Mouse (Mus musculus): ENCODE measurements around the gene Sytl1. TPM values are rescaled to one million over a fixed set of nuclear protein-coding genes. Genes with fewer than 3 reads are reported as not detected.

Sytl1 gene
- total RNA-seq, 2 experiments from 2014 or later = 1.4 to 1.5 TPM

DNA sequence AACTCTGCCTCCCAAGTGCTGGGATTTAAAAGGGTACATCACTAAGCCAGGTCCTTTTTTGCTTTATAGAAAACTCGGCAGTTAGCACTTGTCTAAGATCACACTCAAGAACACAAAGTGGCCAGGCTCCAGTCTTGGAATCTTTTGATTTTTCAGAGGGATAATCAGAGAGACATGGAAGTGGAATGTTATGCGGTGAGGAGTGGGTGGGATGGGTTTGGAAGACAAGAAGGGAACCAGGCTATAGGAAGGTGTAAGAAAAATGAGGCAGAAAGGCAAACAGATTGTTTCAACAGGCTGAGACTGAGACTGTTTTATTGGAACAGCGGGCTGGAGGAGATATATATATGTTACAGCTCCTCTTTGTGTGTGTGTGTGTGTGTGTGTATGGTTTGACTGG lies 15.6 kb upstream of the Sytl1 start:
- no peak for DNase-seq

DNA sequence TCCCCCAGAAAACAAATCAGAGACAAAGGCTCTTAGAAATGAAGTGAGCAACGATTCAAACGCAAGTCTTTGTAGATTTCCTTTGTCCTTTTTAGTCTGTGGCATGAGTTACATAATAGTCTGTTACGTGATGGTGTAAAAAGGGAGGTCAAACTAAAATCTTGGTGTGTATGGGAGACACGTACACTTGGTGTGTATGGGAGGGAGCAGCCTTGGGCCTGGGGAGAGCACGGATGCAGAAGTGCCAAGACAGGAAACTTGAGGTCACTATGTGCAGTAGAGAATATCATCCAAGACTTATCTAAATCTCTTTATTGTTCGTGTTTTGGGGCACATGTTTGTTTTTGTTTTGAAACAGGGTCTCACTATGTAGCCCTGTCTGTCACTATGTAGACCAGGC lies 15.2 kb upstream of the Sytl1 start:
- no peak for DNase-seq

DNA sequence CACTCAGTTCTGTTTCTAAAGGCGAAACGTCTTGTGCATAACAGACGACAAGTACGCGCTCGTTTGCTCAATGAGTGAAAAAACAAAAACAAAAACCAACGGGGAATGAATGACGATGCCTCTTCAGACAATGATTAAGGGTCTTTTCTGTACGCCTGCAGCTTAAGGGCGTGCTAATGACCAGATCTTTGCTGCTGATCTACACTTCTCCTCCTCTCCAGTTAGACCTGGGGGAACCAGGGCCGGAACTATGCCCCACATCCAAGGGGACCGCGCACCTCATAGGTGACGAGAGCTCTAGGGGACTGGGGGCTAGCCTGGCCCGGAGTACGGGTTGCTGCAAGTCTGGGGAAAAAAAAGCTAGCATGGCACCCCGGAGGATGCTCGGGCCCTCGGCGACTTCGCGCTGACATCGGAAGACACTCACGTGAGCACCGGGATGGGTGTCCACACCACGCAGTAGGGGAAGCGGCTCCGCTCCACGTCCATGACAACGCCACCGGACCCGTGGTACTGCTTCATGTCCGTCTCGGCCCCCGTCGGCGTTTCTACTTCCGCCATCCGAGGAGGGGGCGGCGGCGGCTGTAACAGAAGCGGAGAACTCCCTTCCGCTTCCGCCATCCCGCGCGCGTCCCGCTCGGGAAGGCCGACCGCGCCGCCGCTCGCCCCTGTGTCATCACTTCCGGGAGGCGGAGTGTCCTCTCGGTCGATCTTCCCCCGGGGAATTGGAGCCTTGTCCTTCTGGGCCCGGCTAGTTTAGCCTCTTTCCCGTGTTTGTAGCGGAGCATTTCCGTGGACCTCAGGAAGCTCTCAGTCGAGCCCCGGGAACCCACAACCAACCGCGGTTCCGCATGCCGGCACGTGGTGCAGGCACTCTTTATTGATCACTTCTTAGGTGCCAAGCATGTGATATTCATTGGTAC lies 14.5 kb upstream of the Sytl1 start, which contains the start of gene Tmem222:
Gene Tmem222 (minus strand): TSS at position 689 of the 923 bp plus-strand sequence.
- DNase-seq = peak; percentile 96

DNA sequence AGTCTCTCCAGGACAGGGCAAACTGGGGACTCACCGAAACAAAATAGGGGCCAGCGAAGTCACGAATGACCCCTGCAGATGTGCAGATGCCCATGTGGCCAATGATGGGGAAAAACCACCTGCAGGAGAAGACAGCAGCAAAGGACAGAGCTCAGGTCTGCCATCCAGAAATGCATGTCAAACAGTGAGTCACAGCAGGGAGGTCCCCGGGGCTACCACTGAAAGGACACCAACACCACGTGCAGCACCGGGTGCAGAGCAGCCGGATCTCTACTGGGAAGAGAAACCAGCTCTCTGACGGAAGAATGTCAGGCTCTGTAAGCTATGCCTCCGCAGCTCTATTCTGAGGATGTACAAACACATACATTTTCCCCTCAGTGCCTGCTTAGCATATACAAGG lies 8.0 kb upstream of the Sytl1 start:
- peak; percentile 62 to 67 for DNase-seq

DNA sequence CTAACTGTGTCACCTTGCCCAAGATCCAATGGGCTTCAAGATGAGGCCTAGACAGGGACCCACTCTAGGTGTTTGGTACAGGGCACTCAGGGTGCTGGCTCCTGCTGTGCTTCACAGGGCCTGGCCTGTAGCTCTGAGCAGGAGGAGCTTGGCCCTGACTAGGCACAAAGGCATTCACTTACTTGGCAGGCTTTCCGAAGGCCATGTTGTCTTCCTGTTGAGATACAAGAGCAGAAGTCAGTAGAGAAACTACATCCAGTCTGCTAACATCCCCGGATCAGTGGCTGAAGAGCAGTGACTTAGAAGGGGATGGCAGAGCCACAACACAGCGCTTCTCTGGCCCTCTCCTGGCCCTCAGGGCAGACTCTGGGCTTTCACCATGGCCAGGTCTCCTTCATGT lies 6.7 kb upstream of the Sytl1 start:
- DNase-seq = peak; percentile 83 to 84

DNA sequence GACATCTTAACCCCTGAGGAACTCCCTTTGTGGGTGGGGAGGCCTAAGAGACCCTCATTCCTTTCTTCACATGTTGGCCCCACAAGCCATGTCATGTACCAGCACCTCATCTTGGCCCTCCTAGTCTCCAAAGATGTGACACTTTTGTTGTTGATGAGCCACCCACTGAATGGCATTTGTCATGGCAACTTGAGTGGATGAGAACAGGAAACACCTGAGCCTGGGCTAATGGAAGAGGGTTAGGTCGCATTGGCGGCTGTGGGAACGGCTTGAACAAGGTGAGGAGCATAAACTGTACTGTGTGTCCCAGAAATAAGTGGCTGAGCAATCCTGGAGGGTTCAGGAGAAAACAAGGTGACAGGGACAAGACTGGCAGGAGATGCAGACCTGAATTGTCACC lies 6.0 kb upstream of the Sytl1 start:
- DNase-seq = no peak

DNA sequence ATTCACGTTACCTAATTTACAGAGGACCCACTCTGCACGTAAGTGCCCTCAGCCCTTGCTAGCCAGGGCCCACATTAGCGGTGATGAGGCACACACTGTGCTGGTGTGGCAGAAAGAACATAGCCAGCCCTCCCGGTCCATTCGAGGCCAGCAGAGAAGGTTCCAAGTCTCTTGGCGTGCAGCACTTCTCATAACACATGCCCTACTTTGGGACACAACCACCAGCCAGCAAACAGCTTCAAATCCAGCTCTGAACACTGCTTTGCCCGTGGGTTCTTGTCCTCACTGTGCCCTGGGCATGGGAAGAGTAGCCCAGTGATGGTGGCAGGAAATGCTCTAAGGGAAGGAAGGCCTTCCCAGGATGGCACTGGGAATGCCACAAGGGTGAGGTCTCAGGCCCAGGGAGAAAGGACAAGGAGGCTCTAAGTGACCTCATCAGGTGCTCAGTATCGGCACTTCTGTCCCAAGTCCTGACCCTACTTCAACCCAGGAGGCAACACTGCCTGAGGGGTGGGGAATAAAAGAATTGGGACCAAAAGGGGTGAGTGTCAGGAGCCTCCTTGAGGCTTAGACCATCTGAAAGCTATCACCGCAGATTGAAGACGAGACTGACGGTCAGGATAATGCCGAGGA lies 3.5 kb upstream of the Sytl1 start:
- peak in 1 of 2 experiments; percentile 13 for DNase-seq

DNA sequence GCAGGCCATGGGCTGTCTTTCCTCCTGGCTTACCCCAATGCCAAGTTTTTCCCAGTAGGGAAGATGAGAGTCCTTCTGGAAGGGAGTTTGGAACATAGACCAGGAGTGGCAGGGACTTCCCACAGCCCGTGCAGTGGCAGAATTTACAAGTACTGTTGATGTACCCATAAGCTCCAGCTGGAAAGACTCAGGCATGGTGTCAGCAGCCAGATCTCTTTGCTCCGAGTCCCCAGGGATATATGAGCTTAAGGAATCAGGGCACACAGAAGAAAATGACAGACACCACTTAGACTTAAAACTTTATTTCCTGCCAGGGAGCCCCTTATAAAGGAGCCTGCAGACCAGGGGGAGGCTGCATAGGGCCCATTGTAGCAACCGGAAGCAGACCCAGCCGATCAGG lies 2.8 kb upstream of the Sytl1 start:
- DNase-seq = no peak

DNA sequence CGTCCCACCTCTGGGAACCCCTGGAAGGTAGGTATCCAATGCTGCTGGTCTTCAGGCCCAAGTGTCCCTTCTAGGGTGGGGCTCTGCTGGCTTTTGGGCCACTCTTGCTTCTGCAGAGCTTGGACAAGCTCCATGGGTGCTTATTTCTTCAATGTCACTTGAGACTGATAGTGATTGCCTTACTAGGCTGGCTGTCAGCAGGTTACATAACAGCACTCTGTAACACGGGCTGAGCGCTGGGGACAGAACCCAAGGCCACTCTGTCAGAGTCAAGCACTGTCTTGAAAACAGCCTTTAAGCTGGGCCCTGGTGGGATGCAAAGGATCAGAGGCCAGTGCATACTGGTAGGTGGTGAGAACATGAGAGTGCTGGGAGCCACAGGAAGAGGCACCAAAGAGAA lies 2.4 kb upstream of the Sytl1 start:
- peak; percentile 65 to 71 for DNase-seq

DNA sequence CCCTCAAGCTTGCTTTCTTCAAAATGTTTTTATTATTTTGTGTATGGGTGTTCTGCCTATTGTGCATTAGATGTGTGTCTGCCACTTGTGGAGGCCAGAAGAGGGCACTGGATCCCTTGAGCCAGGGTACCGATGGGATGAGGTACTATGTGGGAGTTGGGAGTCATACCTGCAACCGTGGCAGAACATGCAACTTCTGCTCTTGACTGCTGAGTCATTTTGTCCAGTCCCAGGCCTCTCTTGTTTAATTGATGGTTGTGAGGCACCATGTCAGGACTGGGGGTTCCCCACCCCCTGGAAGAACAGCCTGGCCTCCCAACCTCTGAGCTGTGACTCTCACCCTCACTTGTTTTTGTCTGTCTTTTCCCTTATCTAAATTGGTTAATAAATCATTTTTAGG lies 1.6 kb upstream of the Sytl1 start:
- peak in 1 of 2 experiments; percentile 35 for DNase-seq

DNA sequence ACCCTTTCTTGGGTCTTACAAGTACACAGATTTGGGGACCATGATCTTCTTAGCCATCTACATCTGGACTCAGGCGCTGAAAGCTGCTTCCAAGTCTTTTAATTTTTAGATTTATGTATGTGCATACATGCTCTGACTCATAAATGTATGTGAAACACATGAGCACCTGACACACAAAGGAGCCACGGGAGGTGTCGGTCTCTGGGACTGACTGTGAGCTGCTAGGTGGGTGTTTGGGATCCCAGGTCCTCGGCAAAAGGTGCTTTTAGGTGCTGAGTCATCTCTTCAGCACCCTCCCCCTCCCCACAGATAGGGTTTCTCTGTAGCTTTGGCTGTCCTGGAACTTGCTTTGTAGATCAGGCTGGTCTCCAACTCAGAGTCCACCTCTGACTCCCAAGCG lies 843 bp upstream of the Sytl1 start:
- no peak for DNase-seq

DNA sequence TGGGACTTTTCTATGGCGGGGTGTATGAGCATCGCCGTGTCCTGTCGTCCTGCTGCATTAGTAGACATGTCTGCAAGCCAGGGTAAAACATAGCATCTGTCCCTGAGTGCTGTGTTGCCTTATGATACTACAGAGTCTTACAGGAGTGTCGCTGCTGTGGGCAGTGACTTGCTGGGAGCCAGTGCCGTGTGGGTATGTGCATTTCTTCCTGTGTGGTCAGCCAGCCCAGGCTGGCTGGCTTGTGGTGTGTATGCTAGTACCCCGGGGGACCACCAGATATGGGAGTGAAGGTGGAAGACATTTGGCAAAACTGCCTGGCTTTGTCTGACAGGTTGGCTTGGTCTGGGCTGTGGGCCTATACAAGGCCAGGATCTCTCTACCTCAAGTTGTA lies 543 bp downstream of the Sytl1 start:
- DNase-seq = no peak

DNA sequence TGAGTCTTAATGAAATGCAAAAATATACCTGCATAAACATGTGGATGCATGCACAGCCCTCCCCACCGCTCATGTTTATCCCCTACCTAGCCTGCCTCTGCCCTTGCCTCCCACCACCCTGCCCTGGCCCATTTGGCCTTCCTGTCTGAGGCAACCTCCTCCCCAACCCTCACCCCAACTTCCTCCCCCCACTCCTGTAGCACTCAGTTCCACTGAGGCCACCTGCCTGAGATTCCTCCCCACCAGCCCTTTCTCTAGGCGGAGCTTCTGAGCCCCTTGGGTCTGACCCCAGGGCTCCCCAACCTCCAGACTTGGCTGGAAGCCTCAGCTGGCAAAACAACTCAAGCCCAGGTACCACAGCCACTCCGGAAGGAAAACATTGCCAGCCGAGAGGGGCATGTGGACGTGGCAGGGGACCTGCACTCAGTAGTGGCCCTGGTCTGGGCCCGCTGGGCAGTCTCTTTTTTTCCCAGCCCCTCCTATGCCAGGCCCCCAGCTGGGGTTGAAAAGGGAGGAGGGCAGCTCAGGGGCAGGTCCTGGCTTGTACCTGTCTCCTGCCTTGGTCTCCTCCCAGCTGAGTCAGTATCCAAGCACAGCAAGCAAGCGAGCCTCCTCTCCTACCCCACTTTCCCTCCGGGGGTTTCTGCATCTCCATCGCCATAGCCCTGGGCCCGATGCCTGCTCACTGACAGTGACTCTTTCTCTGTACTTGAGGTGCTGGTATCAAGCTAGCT lies 1.1 kb downstream of the Sytl1 start:
- no peak for DNase-seq

DNA sequence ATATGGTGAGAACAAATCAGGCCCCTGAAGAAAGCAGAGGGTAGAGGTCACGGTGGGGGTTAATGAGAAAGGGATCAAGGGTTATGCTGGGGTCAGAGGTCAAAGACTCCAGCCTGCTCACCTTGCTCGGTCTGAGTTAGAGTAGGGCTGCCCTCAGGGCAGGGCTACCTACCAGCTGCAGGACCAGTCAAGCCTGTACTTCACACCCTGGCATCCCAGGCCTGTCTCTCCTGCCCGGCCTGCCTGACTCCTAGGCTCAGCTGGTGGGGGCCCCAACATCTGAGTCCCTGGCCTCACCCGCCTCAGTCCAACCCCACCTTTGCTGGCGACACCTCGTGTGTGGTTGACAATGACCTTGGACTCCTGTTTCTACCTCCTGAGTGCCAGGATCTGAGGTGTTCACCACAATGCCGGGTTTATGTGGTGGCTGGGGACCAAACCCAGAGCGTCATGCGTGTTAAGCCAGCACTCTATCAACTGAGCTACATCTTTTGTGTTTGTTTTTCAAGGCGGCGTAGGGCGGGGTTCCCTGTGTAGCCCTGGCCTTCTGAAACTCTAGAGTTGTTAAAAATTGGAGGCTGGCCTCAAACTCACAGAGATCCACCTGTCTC lies 5.0 kb downstream of the Sytl1 start:
- DNase-seq = no peak

DNA sequence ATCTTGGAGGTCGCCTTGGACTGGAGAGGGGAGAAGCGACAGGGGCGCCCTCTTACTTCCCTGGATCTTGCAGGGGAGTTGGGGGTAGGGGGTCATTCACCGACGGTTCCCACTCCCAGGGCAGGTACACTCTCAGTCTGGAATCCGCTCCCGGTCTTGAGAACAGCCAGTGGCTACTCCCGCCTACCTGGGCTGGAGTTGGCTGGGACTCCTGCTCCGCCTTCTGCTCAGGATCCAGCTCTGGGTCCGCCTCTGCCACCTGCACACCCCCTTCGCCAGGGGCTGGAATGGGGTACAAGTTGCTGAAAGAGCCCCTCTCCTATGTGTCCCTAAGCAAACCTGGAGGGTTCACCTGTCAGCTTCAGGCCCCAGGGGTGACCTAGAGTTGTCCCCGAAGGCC lies 5.7 kb downstream of the Sytl1 start:
- DNase-seq = no peak

DNA sequence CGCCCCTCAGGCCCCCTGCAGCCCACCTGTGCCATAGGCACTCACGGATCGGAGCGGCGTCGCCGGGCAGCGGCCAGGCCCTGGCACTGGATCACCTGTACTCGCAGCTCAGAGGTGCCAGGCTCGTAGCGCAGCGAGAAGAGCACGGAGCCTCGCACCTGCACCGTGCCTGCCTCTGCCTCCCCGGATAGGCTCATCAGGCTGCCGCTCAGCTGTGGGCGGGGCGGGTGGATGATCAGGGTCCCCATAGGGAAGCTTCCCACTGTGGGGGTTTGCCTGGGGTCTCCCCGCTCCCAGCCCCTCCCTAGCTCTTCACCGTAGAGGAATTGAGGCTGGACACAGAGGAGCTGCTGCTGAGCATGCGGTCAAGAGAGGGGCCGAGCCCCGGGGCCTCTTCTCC lies 6.1 kb downstream of the Sytl1 start:
- no peak for DNase-seq

DNA sequence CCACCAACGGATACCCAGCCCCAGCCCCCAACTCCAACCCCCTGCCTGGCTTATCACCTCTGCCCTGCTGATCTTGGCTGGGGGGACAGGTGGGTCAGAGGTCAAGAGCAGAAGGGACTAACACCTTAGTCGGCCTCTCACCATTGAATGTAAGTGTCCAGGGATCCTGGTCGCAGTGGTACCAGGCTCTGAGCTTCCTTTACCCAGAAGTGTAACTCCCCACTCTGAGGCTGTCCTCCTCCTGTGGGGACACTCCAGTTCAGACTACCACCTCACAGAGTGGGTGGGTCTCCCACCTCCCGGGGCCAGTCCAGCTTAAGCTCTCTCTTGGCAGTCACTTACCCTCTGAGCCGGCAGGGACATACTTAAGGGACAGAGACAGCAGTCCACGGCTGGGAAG lies 7.5 kb downstream of the Sytl1 start:
- DNase-seq = no peak

DNA sequence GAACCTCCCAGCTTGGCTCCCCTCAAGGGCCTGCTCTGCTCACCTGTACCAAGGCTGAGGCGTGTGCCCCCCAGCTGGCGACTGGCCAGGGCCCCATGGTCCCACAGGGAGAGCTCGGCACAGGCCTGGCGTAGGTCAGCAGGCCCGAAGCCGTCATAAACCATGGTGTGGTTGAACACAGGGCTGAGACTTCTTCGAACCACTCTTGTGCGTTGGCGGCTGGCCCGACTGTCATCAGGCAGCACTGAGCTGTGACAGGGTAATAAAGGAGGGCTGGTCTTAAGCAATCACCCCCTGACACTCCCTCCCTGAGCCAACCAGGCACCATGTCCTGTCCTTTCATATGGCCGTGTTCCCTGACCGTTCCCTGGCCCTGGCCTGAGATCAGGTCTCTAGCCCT lies 9.5 kb downstream of the Sytl1 start:
- DNase-seq = peak; percentile 25 to 40

DNA sequence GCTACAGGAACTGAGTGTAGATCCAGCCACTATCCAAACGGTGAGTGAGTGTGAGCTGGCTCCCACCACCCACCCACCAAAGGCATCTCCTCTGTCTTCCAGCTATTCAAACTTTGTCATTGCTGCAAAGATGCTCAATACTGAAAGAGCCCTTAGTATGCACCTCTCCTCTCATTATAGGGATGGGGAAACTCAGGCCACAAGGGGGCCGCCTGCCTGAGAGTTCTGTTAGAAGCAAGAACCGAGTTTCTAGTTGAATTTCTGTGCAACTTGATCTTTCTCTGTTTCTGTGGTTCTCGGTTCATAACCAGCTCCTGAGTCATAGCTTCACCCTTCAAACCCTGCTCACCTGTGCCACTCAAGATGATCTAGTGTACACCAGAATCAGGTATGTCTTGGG lies 10.8 kb downstream of the Sytl1 start:
- DNase-seq = no peak

DNA sequence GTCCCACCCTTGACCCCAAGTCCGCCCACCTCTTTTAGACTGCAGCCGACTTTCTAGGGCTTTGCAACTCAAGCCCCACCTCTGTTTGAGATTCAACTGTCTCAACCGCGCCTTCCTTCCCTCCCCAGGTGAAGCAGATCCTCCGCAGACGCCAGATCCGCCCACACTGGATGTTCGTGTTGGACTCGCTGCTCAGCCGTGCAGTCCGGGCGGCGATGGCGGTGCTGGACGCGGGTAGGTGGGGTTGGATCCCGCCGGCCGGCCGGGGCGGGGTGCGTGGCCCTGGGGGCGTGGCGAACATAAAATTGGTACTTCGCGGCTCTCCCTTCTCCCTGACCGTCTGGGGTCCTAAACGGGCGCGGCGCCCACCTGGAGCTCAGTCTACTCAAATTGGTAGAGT lies 11.7 kb downstream of the Sytl1 start:
- DNase-seq = peak; percentile 30 to 39

DNA sequence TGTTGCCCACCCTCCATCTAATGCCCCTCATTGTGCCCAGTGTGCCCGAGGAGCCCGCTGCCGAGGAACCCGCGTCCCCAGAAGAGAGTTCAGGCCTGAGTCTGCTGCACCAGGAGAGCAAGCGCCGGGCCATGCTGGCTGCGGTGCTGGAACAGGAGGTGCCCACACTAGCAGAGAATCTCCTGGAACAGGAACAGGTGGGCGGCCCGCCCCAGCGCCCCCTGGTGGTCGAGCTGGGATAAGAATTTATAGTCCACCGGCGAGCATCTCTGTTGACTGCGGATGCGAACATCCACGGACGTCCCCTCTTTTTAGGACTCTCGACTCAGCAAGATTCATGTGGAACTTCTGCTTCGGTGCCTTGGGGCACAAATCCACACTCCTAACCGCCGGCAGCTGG lies 12.3 kb downstream of the Sytl1 start:
- peak; percentile 84 to 91 for DNase-seq

DNA sequence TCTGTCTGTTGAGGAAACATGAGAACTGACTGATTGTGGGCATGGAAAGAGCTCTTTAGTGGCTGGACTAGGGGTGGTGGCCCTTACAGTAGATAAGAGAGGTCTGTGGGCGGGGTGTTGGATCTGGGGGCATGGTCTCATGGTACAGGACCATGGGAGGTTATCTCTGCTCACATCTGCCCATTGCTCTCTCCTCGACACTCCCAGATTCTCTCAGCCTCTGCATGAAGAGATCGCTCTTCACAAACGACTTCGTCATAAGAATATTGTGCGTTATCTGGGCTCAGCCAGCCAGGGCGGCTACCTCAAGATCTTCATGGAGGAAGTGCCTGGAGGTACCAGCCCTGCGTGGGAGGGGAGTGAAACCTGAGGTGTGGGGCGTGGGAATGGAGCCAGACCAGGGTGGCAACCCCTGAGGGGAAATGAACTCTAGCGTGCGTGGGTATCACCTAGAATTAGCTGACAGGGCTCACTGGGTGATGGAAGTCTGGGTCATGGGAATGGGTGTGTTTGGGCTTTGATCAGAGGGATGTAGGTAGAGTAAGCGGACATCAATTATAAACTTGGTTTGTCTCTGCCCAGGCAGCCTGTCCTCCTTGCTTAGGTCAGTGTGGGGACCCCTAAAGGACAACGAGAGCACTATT lies 15.0 kb downstream of the Sytl1 start:
- no peak for DNase-seq

Data from adrenal gland, postnatal 36 days (tissue).